Mouse (Mus musculus): ENCODE results near the gene Vmn1r117. TPM values are rescaled to one million over a fixed set of nuclear protein-coding genes. Genes with fewer than 3 reads are reported as not detected.

The Vmn1r117 gene
- not detected in 2 replicates for polyA plus RNA-seq (2012; rRNA removed)

GRCm38 (mm10) chr7:20884021-20884420, at the start of gene Vmn1r117:
Gene Vmn1r117 (minus strand): TSS chr7:20884121.

GRCm38 (mm10) chr7:20912247-20912646, 28.3 kb upstream of the Vmn1r117 start, which contains the start of gene Vmn1r118:
Gene Vmn1r118 (minus strand): TSS chr7:20912347.

GRCm38 (mm10) chr7:20871956-20872355, 12.0 kb downstream of the Vmn1r117 start, which contains the start of gene Vmn1r116:
Gene Vmn1r116 (plus strand): TSS chr7:20872256.

GRCm38 (mm10) chr7:20844885-20845284, 39.0 kb downstream of the Vmn1r117 start, which contains the start of gene Vmn1r115:
Gene Vmn1r115 (minus strand): TSS chr7:20844985.

Other genes starting within 250 kb of the Vmn1r117 start
- gene Vmn1r107, start 215.2 kb downstream of the Vmn1r117 start, polyA plus RNA-seq (2012; rRNA removed), result not detected in 2 replicates
- gene Vmn1r111, start 180.9 kb downstream of the Vmn1r117 start, polyA plus RNA-seq (2012; rRNA removed), result not detected in 2 replicates
- not detected in 2 replicates for gene Gm10668, start 153.5 kb downstream of the Vmn1r117 start, polyA plus RNA-seq (2012; rRNA removed)
- gene Vmn1r112, start 112.9 kb downstream of the Vmn1r117 start, polyA plus RNA-seq (2012; rRNA removed), result not detected in 2 replicates
- gene Vmn1r113, start 96.8 kb downstream of the Vmn1r117 start, polyA plus RNA-seq (2012; rRNA removed), result not detected in 2 replicates
- gene Vmn1r114, start 71.9 kb downstream of the Vmn1r117 start, polyA plus RNA-seq (2012; rRNA removed), result not detected in 2 replicates
- gene Vmn1r115, start 39.1 kb downstream of the Vmn1r117 start, polyA plus RNA-seq (2012; rRNA removed), result not detected in 2 replicates
- gene Vmn1r116, start 11.9 kb downstream of the Vmn1r117 start, polyA plus RNA-seq (2012; rRNA removed), result not detected in 2 replicates
- gene Vmn1r118, start 28.2 kb upstream of the Vmn1r117 start, polyA plus RNA-seq (2012; rRNA removed), result not detected in 2 replicates
- gene Vmn1r119, start 128.3 kb upstream of the Vmn1r117 start, polyA plus RNA-seq (2012; rRNA removed), result not detected in 2 replicates
- gene Vmn1r120, start 169.7 kb upstream of the Vmn1r117 start, polyA plus RNA-seq (2012; rRNA removed), result not detected in 2 replicates
- gene Vmn1r121, start 214.4 kb upstream of the Vmn1r117 start, polyA plus RNA-seq (2012; rRNA removed), result not detected in 2 replicates